Mouse (Mus musculus) heart, embryonic 13.5 days (tissue): ENCODE results near the gene Timp3. TPM values are rescaled to one million over a fixed set of nuclear protein-coding genes. Genes with fewer than 3 reads are reported as not detected.

Experiments used
- ATAC-seq: fragments of 200-750 bp; cut with Nextera tagmentation; 2 replicates; pipeline ENCODE4 v1.8.0; 2017; ENCODE audit warnings: moderate TSS enrichment; ENCODE audit not compliant: insufficient number of reproducible peaks, low FRiP score, low TSS enrichment; ENCODE audit errors: extremely low read depth
- H3K27ac ChIP-seq: fragments of 300-500 bp; sonication (generic); replicated peaks from 2 replicates; pipeline ENCODE4 v1.5.1; 2015; ENCODE audit warnings: moderate library complexity, mild to moderate bottlenecking, inconsistent platforms
- H3K27me3 ChIP-seq: fragments of 300-500 bp; sonication (generic); replicated peaks from 2 replicates; pipeline ENCODE4 v1.6.1; 2015; ENCODE audit warnings: mild to moderate bottlenecking, inconsistent platforms
- H3K36me3 ChIP-seq: fragments of 300-500 bp; sonication (generic); 2 replicates; pipeline ENCODE4 v1.6.1; 2015; ENCODE audit warnings: mild to moderate bottlenecking, inconsistent platforms
- H3K4me1 ChIP-seq: fragments of 300-500 bp; sonication (generic); 2 replicates; pipeline ENCODE4 v1.6.1; 2015; ENCODE audit warnings: inconsistent platforms
- H3K4me2 ChIP-seq: fragments of 300-500 bp; sonication (generic); 2 replicates; pipeline ENCODE4 v1.6.1; 2015; ENCODE audit warnings: inconsistent platforms, mild to moderate bottlenecking, moderate library complexity
- H3K4me3 ChIP-seq: fragments of 300-500 bp; sonication (generic); 2 replicates; pipeline ENCODE4 v1.5.1; 2015; ENCODE audit warnings: moderate library complexity, mild to moderate bottlenecking, inconsistent platforms
- H3K9ac ChIP-seq: fragments of 300-500 bp; sonication (generic); 2 replicates; pipeline ENCODE4 v1.6.1; 2015; ENCODE audit warnings: inconsistent platforms, mild to moderate bottlenecking, moderate library complexity
- H3K9me3 ChIP-seq: fragments of 300-500 bp; sonication (generic); 2 replicates; pipeline ENCODE4 v1.6.1; 2016; ENCODE audit warnings: inconsistent platforms
- WGBS: fragments of 180-500 bp; shearing (Covaris S2); methylation state at CpG from one replicate; pipeline ENCODE4 v1.1.7; 2015; ENCODE audit warnings: mixed read lengths; 5-methylcytosine and 5-hydroxymethylcytosine counted together
- polyA plus RNA-seq: library from polyadenylated mRNA; unstranded; fragments of >200 nt; fragmentation: Nextera tagmentation; extraction: Ambion mirVana; gene quantifications from 2 replicates; pipeline ENCODE4 v1.2.1, GENCODE M21; 2015

The Timp3 gene
- polyA plus RNA-seq, 1 experiment from 2014 or later: 69.3 TPM

DNA sequence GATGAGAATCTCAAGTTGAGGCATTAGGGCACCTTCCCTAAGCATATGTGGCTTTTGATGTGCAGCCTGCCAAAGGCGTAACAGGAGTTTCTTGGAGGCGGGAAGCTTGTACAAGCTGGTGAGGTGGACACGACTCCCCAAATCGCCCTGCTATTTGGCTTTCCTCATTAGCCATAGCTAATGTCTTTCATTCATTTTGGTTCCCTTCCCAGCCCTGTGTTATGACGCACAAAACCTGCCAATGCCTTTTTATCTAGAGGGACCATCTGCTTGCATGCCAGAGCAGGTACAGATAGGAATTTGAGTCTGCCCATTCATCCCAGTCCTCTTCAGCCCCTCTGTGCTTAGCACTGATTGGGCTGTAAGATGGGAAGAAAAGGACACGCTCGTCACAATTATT, 40.2 kb downstream of the Timp3 start:
- no peak overlapping the region for H3K4me3 ChIP-seq
- no peak overlapping the region for H3K4me2 ChIP-seq
- H3K36me3 ChIP-seq: peaks cover 37% of the 10 kb centered on the region
- no peak overlapping the region; the same call in 1 of the 2 replicates for H3K9ac ChIP-seq
- H3K27me3 ChIP-seq: no peaks in the 10 kb centered on the region
- peak overlapping the region; percentile 75 for H3K27ac ChIP-seq
- H3K4me1 ChIP-seq: peaks cover 95% of the 10 kb centered on the region
- no peak for ATAC-seq
- 81% methylated on average over 7 of the region's 7 CpGs for WGBS
- H3K9me3 ChIP-seq: no peaks in the 10 kb centered on the region

DNA sequence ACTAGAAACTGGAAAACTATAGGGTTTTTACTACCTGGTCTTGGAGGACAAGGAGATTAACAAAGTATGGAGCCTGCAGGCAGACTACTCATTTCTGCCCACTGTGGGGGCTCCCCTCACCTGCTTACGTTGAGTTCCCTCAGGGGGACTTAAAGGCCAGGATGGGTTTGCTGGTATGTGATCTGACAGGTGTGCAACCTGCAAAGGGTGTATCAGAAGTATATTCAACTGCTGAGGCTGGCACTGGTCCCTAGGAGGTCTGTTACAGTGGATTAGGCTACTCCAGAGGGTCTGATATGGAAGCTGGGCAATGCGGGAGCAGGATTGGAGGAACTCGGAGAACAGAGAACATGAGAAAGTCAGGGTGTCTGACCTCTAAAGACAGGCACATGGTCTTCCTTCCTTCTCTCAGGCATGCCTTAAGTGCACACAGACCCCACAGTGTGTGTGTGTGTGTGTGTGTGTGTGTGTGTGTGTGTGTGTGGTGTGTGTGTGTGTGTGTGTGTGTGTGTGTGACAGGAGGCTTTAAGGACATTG, 40.9 kb downstream of the Timp3 start:
- H3K4me2 ChIP-seq: no peak overlapping the region
- 62% methylated on average over 3 of the region's 3 CpGs for WGBS
- no peak for ATAC-seq
- H3K9ac ChIP-seq: peak overlapping the region; percentile 33
- no peaks in the 10 kb centered on the region for H3K27me3 ChIP-seq
- H3K27ac ChIP-seq: peak overlapping the region; percentile 75
- H3K9me3 ChIP-seq: no peaks in the 10 kb centered on the region
- H3K36me3 ChIP-seq: peaks cover 42% of the 10 kb centered on the region
- H3K4me3 ChIP-seq: no peak overlapping the region
- peaks cover 94% of the 10 kb centered on the region for H3K4me1 ChIP-seq

DNA sequence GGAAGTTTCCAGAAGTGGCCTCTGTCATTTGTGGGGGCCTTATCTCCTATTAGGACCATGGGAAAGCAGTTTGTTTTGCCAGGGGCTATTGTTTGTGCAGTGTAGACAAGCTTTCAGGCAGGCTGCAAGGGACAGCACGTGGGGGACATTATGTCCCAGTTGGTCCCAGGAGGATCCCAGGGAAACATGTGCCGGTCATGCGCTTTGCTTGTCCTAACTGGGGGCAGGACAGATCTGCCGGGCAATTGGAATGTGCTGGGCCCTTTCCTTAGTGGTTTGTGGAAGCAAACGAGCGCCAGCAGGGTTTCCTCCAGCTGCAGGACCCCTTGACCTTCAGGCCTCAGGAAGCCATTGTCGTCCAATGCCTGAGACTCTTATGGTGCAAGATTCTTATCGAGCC, 41.4 kb downstream of the Timp3 start:
- Histone ChIP-seq H3K4me3 (no peak overlapping the region), H3K4me2 (no peak overlapping the region), H3K27me3 (no peaks in the 10 kb centered on the region), H3K27ac (peak overlapping the region; percentile 75; the same call in 1 of the 2 replicates), H3K9me3 (no peaks in the 10 kb centered on the region), H3K4me1 (peaks cover 94% of the 10 kb centered on the region), H3K36me3 (peaks cover 48% of the 10 kb centered on the region), H3K9ac (peak overlapping the region; percentile 50; the same call in 1 of the 2 replicates)
- 35% methylated on average over 8 of the region's 8 CpGs for WGBS
- no peak for ATAC-seq

DNA sequence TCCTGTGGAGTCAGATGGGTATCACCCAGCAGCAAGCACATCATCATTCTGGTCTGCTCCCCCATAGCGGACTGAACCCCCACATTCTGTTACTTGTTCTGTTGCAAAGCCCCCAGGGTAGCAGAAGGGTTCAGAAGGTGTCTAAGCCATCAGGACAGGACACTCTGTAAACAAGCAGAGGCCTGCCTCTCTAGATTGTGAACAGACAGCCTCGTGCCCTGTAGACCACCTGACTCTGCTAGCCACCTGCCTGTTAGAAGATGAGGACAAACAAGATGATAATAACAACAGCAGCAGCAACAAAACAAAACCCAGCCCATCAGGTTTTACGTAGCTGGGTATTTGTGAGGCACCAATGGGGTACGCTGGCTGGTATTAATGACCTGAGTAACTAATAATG, 42.0 kb downstream of the Timp3 start:
- Histone ChIP-seq H3K4me3 (no peak overlapping the region), H3K9ac (0 out of 2 replicates have a peak overlapping the region, but pooled peaks have one; percentile 50), H3K27me3 (no peaks in the 10 kb centered on the region), H3K9me3 (no peaks in the 10 kb centered on the region), H3K4me2 (no peak overlapping the region), H3K27ac (peak overlapping the region; percentile 75), H3K4me1 (peaks cover 89% of the 10 kb centered on the region), H3K36me3 (peaks cover 51% of the 10 kb centered on the region)
- 72% methylated on average over 4 of the region's 4 CpGs for WGBS
- no peak for ATAC-seq

DNA sequence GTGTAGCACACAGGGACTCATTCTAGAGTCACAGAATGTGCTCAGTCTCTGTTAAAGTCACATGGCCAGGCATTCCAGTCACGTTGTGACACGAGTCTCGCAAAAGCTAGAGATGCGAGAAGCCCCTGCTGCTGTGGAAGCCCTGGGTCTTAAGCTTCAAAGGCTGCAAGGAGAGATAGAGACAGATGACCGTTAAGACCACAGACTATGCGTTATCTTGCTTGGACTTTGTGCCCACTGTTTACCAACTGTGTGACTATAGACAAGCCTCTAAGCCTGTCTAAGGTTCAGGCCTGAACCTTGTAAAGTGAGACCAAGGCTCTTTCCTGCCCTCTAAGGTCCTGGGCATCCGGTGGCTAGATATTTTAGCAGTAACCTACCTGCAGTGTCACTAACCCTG, 42.5 kb downstream of the Timp3 start:
- H3K36me3 ChIP-seq: peaks cover 57% of the 10 kb centered on the region
- H3K4me1 ChIP-seq: peaks cover 83% of the 10 kb centered on the region

DNA sequence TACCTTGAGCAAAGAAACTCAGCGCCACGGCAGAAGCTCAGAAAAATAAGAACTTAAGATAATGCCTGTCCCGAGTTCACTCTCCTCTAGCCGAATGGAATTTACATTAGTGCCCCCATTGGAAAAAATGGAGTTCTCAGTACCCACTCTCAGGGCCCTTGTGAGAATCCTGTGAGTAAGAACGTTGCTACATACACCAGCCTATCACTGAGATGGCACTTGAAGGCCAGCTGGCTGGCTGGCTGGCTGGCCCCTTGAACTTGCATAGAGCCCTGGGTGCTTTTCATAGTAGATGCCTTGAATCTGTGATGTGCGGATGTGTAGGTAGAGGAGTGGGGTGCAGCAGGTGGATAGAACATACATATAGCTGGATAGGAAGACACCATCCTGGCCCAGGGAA, 43.2 kb downstream of the Timp3 start:
- Histone ChIP-seq H3K27me3 (no peaks in the 10 kb centered on the region), H3K4me2 (no peak overlapping the region), H3K4me1 (peaks cover 77% of the 10 kb centered on the region), H3K4me3 (no peak overlapping the region), H3K9me3 (no peaks in the 10 kb centered on the region), H3K27ac (no peak overlapping the region), H3K9ac (no peak overlapping the region), H3K36me3 (peaks cover 63% of the 10 kb centered on the region)
- 71% methylated on average over 6 of the region's 6 CpGs for WGBS
- no peak for ATAC-seq

More for the DNA sequence above, 42.5 kb downstream of the Timp3 start:
- no peak overlapping the region for H3K4me2 ChIP-seq
- H3K4me3 ChIP-seq: no peak overlapping the region
- H3K27me3 ChIP-seq: no peaks in the 10 kb centered on the region
- ATAC-seq: no peak
- H3K9me3 ChIP-seq: no peaks in the 10 kb centered on the region
- no peak overlapping the region for H3K27ac ChIP-seq
- WGBS: 37% methylated on average over 7 of the region's 7 CpGs
- no peak overlapping the region for H3K9ac ChIP-seq

DNA sequence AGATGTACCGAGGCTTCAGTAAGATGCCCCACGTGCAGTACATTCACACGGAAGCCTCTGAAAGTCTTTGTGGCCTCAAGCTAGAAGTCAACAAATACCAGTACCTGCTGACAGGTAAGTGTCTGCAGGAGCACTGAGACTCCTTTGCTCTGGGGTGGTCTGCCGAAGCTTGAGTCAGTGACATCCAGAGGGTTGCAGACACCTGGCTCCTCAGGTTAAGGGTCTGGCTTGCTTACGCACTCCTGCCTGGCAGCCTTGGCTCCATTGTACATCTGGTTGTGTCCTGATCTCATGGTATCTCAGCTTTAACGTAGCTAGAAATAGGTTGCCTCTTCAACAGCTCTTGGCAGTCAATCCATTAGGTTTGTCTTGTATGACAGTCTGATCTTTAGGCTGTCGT, 43.8 kb downstream of the Timp3 start:
- WGBS: 74% methylated on average over 7 of the region's 7 CpGs
- H3K36me3 ChIP-seq: peaks cover 63% of the 10 kb centered on the region
- H3K4me1 ChIP-seq: peaks cover 71% of the 10 kb centered on the region

DNA sequence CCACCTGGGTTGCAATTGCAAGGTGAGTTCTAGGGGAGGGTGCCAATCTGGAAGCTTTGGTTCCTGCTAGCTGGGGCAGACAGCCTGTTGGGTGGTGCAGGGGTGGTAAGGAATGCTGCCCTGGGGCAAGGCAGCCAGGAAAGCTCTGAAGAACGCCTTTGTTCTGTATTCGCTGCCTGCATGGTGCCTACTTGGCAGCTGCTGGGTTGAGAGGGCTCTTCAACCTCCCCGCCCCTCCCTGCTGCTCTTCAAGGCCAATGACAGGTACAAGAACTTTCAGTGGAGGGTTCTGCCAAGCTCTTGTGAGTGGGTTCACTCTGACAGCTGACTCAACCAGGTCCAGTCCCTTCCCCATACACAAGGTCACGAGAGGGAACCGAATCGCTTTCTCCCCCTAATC, 44.5 kb downstream of the Timp3 start:
- Histone ChIP-seq H3K9ac (no peak overlapping the region), H3K27ac (no peak overlapping the region), H3K27me3 (no peaks in the 10 kb centered on the region), H3K9me3 (no peaks in the 10 kb centered on the region), H3K4me1 (peaks cover 64% of the 10 kb centered on the region), H3K4me3 (no peak overlapping the region), H3K4me2 (no peak overlapping the region), H3K36me3 (peaks cover 69% of the 10 kb centered on the region)
- 79% methylated on average over 6 of the region's 6 CpGs for WGBS
- no peak for ATAC-seq

More for the DNA sequence above, 43.8 kb downstream of the Timp3 start:
- Histone ChIP-seq H3K27me3 (no peaks in the 10 kb centered on the region), H3K4me2 (no peak overlapping the region), H3K9me3 (no peaks in the 10 kb centered on the region), H3K4me3 (no peak overlapping the region), H3K9ac (no peak overlapping the region), H3K27ac (no peak overlapping the region)
- no peak for ATAC-seq

DNA sequence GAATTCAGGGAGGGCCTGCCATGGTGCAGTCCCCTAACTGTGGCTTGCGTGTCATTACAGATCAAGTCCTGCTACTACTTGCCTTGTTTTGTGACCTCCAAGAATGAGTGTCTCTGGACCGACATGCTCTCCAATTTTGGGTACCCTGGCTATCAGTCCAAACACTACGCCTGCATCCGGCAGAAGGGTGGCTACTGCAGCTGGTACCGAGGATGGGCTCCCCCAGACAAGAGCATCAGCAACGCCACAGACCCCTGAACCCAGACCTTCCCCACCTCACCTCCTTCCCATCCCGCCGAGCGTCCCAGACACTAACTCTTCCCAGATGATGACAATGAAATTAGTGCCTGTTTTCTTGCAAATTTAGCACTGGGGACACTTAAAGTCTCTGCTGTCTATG, 45.5 kb downstream of the Timp3 start:
- no peak for ATAC-seq
- Histone ChIP-seq H3K9me3 (no peaks in the 10 kb centered on the region), H3K9ac (no peak overlapping the region), H3K4me3 (no peak overlapping the region), H3K4me2 (no peak overlapping the region), H3K27ac (no peak overlapping the region), H3K4me1 (peaks cover 54% of the 10 kb centered on the region), H3K36me3 (peaks cover 76% of the 10 kb centered on the region), H3K27me3 (no peaks in the 10 kb centered on the region)
- WGBS: 85% methylated on average over 9 of the region's 9 CpGs

DNA sequence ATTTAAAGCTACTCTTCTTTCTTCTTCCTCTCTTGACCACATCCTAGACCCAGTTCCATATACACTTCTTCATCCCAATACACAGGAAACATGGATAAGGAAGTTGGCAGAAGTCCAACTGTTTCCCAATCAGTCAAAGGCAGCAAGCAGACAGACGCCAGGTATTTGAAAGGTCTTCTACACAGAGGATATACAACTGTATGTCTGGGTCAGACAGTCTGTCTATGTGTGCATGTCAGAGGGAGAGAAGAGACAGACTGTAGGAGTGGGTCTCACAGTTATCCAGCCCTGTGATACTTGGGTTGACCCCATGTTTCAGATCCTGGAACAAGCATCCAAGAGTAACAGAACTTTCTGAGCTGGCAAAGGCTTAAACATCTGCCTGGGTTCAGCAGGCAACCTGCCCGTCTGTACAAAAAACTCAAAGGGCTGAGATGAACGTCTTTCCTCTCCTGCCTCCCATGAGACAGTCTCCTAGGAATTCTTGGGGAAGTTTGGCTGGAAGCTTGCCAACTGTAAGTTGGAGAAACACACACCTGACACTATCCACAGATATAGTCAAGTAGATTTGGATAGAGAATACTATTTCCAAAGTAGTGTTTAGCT, 46.2 kb downstream of the Timp3 start:
- WGBS: 35% methylated on average over 3 of the region's 3 CpGs
- no peaks in the 10 kb centered on the region for H3K27me3 ChIP-seq
- H3K4me3 ChIP-seq: no peak overlapping the region
- H3K36me3 ChIP-seq: peaks cover 72% of the 10 kb centered on the region
- H3K4me2 ChIP-seq: no peak overlapping the region
- H3K9ac ChIP-seq: no peak overlapping the region
- H3K9me3 ChIP-seq: no peaks in the 10 kb centered on the region
- ATAC-seq: no peak
- peak overlapping the region; percentile 42; the same call in 1 of the 2 replicates for H3K27ac ChIP-seq
- peaks cover 47% of the 10 kb centered on the region for H3K4me1 ChIP-seq

DNA sequence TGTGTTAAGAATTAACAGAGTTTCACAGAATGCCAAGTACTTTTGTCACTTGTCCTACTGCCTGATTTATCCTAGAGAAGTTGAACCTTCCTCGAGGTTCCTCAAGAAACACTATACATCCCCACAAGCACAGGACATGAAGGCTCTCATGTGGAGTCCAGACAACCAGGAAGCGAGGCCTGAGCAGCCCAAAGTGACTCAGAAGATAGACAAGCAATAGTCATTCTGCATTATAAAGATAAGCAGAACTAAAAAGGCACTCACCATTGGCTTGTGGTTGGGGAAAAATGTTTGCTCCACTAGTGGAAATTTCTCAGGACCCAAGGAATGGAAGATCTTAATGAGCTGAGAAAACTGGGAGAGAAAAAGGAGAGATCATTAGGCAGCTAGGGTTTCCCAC, 51.1 kb downstream of the Timp3 start:
- Histone ChIP-seq H3K4me3 (no peak overlapping the region), H3K9me3 (no peaks in the 10 kb centered on the region), H3K9ac (no peak overlapping the region), H3K27me3 (no peaks in the 10 kb centered on the region), H3K4me2 (no peak overlapping the region), H3K36me3 (peaks cover 39% of the 10 kb centered on the region), H3K27ac (no peak overlapping the region), H3K4me1 (peaks cover 3% of the 10 kb centered on the region)
- ATAC-seq: no peak
- 69% methylated on average over 2 of the region's 2 CpGs for WGBS

DNA sequence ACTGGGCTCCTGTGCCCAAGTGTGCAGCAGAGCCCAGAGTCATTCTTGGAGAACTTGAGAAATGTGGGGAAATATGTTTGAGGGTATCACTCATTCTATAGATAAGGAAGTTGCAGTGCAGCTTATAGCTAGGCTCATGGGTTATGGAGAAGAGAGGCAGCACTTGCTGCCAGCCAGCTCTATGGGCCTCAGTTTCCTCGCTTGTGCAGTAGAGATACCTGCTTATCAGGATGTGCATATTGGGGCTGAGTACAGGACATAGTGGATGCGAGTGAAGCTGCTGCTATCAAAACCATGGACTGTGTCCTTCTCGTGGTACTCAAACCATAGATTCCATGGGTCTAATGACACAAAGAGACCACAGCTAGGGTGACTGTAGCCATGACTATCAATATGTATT, 52.3 kb downstream of the Timp3 start:
- H3K9ac ChIP-seq: no peak overlapping the region
- H3K4me3 ChIP-seq: no peak overlapping the region
- ATAC-seq: no peak
- H3K36me3 ChIP-seq: peaks cover 28% of the 10 kb centered on the region
- no peaks in the 10 kb centered on the region for H3K27me3 ChIP-seq
- H3K4me1 ChIP-seq: no peaks in the 10 kb centered on the region
- 74% methylated on average over 3 of the region's 3 CpGs for WGBS
- H3K4me2 ChIP-seq: no peak overlapping the region
- H3K27ac ChIP-seq: no peak overlapping the region
- H3K9me3 ChIP-seq: no peaks in the 10 kb centered on the region
